Mouse (Mus musculus) MEL-GATA-1-ER (cell line): ENCODE results near the gene Iqgap2.

Experiments used
- DNase-seq: peaks from one replicate; pipeline ENCODE4 v3.0.0-alpha.2; 2012; ENCODE audit warnings: low read depth; ENCODE audit errors: extremely low read depth

Gene Iqgap2

GRCm38 (mm10) chr13:95779261-95779660 lies 112.5 kb downstream of the Iqgap2 start:
- no peak for DNase-seq

- DNase-seq: no peak
These were observed 113.0 kb downstream of the Iqgap2 start for GRCm38 (mm10) chr13:95778761-95779161.

DNA sequence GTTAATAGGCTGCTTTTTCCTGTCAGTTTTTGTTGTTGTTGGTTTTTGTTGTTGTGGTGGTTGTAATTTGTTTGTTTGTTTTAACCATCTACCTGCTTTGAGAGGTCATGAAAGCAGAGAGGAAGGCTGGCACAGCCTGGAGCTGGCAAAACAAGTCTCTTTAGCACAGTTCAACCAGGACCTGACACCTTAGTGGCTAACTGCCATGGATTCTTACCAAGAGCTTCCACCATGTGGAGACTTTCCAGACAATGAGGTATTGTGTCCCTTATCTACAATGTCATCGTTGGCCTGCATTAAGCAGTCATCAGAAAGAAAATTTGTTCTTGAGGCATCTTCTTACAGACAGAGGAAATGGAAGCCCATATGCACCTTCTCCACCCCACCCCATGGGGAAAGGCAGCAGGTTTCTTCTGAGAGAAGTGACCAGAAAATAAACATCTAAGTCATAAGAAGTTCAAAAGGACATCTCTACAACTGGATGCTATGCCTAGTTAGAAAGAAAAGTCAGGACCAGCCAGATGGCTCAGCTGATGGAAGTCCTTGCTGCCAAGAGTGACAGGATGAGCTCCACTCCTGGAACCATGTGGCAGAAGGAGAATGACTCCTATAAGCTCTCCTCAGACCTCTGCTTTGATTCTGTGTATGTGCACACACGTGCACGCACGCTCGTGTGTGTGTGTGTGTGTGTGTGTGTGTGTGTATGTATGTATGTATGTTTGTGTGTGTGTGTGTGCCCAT lies 113.9 kb downstream of the Iqgap2 start:
- DNase-seq: no peak

- no peak for DNase-seq
These were observed 114.5 kb downstream of the Iqgap2 start for GRCm38 (mm10) chr13:95777237-95777636.

GRCm38 (mm10) chr13:95774966-95775696 lies 116.6 kb downstream of the Iqgap2 start:
- no peak for DNase-seq

DNA sequence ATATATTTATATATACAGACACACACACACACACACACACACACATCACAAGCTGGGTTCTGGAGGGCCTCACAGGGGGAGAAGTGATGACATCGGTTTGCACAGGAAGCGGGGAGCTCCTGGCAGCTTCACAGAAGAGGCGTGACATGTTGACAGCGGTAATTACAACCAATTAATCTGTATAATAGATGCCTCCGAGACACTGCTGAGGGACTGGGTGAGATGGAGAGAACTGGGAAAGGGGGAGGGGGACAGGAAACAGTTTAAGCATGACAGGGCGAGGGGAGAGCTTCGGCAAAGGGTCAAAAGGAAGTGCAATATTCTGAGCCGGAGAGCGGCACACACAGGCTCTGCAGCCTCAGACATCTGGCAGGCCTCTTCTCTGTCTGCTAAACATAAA lies 126.7 kb downstream of the Iqgap2 start:
- DNase-seq: no peak

- DNase-seq: no peak
These were observed 127.7 kb downstream of the Iqgap2 start for GRCm38 (mm10) chr13:95763876-95764517.

DNA sequence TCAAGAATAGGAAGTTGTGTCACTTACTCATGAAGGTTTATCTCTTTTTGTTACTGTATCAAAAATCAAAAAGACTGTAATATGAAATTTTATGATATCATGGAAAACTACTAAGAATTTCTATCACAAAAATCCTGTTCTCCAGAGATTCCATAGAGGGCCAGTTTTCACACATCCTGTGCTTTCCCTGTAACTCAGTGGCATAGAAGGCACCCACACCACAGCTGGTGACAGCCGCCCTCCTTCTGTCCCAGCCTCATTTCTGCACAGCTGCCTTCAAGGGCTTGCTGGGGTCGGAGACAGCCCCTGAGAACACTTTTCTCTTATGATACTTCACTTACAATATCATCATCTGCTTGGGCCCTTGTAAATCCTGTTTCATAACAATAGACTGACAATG lies 131.9 kb downstream of the Iqgap2 start:
- no peak for DNase-seq

GRCm38 (mm10) chr13:95754285-95754684 lies 137.4 kb downstream of the Iqgap2 start:
- DNase-seq: no peak

DNA sequence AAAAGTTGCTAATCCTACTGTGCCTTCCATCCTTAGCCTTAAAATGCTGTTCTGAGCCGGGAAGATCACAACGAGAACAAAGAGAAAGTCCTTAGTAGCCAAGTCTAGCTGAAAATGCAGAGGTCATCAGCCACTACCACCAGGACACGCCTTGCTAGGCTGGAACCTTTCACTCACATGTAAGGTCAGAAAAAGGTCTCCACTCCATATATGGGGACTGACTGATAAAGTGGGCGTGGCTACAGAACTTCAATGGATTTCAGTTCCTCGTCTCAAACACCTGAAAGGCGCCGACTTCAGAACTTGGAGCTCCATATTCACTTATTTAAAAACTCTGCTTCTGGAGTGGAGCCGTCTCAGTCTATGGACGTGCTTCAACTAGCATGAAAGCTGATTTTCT lies 139.3 kb downstream of the Iqgap2 start:
- no peak for DNase-seq

- DNase-seq: no peak
These were observed 144.2 kb downstream of the Iqgap2 start for GRCm38 (mm10) chr13:95747541-95747940.

GRCm38 (mm10) chr13:95747101-95747500 lies 144.6 kb downstream of the Iqgap2 start:
- no peak for DNase-seq

DNA sequence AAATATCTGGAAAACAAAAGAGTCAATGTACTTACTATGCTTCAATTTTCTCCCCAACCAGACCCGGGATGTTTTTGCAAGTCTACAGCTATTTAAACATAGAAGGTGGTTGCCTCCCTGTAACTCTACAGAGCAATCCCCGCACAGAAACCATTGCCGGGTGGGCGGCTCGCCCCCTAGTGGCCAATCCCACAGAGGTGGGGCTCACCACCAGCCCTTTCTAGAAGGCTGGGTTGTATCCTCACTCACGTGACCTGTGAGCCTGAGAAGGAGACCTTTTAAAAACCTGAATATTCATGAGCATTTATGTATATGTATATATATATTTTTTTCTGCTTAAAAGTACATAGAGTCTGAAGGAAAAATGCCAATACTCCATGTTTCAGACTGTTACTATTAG lies 145.2 kb downstream of the Iqgap2 start:
- peak; percentile 12 for DNase-seq

GRCm38 (mm10) chr13:95745451-95745850 lies 146.3 kb downstream of the Iqgap2 start:
- no peak for DNase-seq

DNA sequence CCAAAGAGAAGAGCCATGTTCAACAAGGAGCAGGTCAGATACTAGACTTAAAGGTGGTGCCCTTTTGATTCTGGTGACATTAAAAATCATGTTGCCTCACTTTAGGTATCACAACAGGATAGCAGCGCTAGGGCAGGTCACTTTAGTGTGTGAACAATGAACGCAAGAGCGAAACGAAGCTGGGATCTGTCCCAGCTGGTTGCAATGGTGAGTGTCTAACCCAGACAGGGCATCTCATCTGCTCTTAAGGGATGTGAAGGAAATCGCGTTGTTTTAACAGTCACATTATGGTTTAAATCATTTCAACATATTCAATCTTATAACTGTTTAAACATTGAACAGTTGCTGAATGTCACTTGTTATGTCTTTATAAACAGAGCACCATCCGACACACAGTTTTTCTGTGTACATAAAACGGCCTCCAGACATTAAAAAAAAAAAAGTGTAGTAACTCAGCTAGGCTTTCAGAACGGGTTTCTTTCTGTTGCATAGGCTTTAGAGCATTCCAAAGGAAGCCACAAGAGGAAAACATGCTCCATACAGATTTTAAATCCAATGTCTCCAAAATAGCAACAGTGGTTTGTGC lies 148.7 kb downstream of the Iqgap2 start:
- DNase-seq: no peak

- peak; percentile 10 for DNase-seq
These were observed 149.7 kb downstream of the Iqgap2 start for GRCm38 (mm10) chr13:95741813-95742689.

DNA sequence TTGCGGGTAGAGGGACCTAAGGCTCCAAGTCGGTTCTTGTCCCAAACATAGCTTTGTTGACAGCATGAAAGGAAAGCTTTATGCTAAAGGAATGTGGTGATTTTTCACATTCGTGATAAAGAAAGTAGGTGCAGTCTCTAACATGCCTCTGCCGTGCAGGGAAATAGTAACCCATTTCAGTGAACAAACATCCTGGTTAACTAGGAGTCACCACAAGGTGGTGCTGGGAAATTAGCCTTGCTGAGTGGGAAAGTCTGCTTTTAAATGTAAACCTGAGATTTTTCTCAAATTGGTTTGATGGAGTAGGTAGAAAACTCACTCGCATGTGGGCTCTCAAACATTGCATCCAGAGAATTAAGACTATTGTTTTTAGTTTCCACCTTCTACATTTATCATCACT lies 152.1 kb downstream of the Iqgap2 start:
- DNase-seq: no peak

- DNase-seq: no peak
These were observed 161.2 kb downstream of the Iqgap2 start for GRCm38 (mm10) chr13:95730491-95730890.

- peak; percentile 46 for DNase-seq
These were observed 172.1 kb downstream of the Iqgap2 start for GRCm38 (mm10) chr13:95719320-95720232.

GRCm38 (mm10) chr13:95715356-95715755 lies 176.4 kb downstream of the Iqgap2 start:
- no peak for DNase-seq
